Mouse (Mus musculus) MEL (cell line): ENCODE measurements around the gene E130114P18Rik. TPM values are rescaled to one million over a fixed set of nuclear protein-coding genes. Genes with fewer than 3 reads are reported as not detected.

Experiments
- DNase-seq: peaks from one replicate; pipeline ENCODE4 v3.0.0; 2011; ENCODE audit warnings: low read depth, low spot score
- H3K27ac ChIP-seq: 2 replicates; pipeline ENCODE4 v1.5.1; 2012; ENCODE audit warnings: low read depth, mild to moderate bottlenecking, control low read depth, low read length, moderate library complexity; ENCODE audit not compliant: control insufficient read depth
- H3K27me3 ChIP-seq, 2 experiments: fragments of 150-350 bp in 1 of 2; sonication (generic) in 1 of 2; 2 replicates each; pipeline ENCODE4 v1.6.1; 2012; ENCODE audit warnings: low read length in 2 of 2, mild to moderate bottlenecking in 2 of 2, improper control_type of control experiment in 1 of 2, moderate library complexity in 1 of 2; ENCODE audit not compliant: insufficient read depth in 2 of 2, control insufficient read depth in 1 of 2
- H3K36me3 ChIP-seq, 2 experiments: 2 replicates each; pipeline ENCODE4 v1.6.1; 2012 to 2014; ENCODE audit warnings: low read length in 2 of 2, improper control_type of control experiment in 1 of 2, inconsistent platforms in 1 of 2, mild to moderate bottlenecking in 1 of 2; ENCODE audit not compliant: insufficient read depth in 2 of 2, control insufficient read depth in 1 of 2
- H3K4me1 ChIP-seq, 2 experiments: fragments of 150-350 bp in 1 of 2; sonication (generic) in 1 of 2; 2 replicates each; pipeline ENCODE4 v1.6.1; 2012; ENCODE audit warnings: low read length in 2 of 2, improper control_type of control experiment in 1 of 2, mild to moderate bottlenecking in 1 of 2; ENCODE audit not compliant: insufficient read depth in 2 of 2, control insufficient read depth in 1 of 2
- H3K4me3 ChIP-seq, 2 experiments: fragments of 150-350 bp in 1 of 2; sonication (generic) in 1 of 2; 2 replicates each; pipeline ENCODE4 v1.5.1; 2012; ENCODE audit warnings: low read depth in 2 of 2, low read length in 2 of 2, mild to moderate bottlenecking in 2 of 2, moderate library complexity in 2 of 2, control low read depth in 1 of 2, improper control_type of control experiment in 1 of 2; ENCODE audit not compliant: control insufficient read depth in 1 of 2, insufficient read depth in 1 of 2
- H3K79me2 ChIP-seq: 2 replicates; pipeline ENCODE4 v1.6.1; 2012; ENCODE audit warnings: mild to moderate bottlenecking, low read length, moderate library complexity; ENCODE audit not compliant: control insufficient read depth, poor library complexity, insufficient read depth
- H3K9ac ChIP-seq: 2 replicates; pipeline ENCODE4 v1.6.1; 2012; ENCODE audit warnings: low read depth, mild to moderate bottlenecking, control low read depth, low read length, moderate library complexity; ENCODE audit not compliant: control insufficient read depth, poor library complexity, severe bottlenecking
- H3K9me3 ChIP-seq: fragments of 150-350 bp; sonication (generic); replicated peaks from 2 replicates; pipeline ENCODE4 v1.6.1; 2012; ENCODE audit warnings: mild to moderate bottlenecking, low read length, improper control_type of control experiment, moderate library complexity; ENCODE audit not compliant: insufficient read depth
- BHLHE40 ChIP-seq: IDR thresholded peaks from 2 replicates; pipeline ENCODE4 v1.6.1; 2012; ENCODE audit warnings: low read depth, mild to moderate bottlenecking, inconsistent platforms, low read length, improper control_type of control experiment, borderline replicate concordance
- E2F4 ChIP-seq: IDR thresholded peaks from 2 replicates; pipeline ENCODE4 v1.6.1; 2011; ENCODE audit warnings: low read depth, low read length, improper control_type of control experiment, borderline replicate concordance
- EP300 ChIP-seq, 2 experiments: IDR thresholded peaks; 2 replicates each; pipeline ENCODE4 v1.6.1; 2011; ENCODE audit warnings: improper control_type of control experiment in 2 of 2, low read length in 2 of 2, low read depth in 1 of 2, mild to moderate bottlenecking in 1 of 2
- GATA1 ChIP-seq: IDR thresholded peaks from 2 replicates; pipeline ENCODE4 v1.6.1; 2011; ENCODE audit warnings: low read depth, low read length, improper control_type of control experiment
- HCFC1 ChIP-seq: IDR thresholded peaks from 2 replicates; pipeline ENCODE4 v1.6.1; 2012; ENCODE audit warnings: low read depth, mild to moderate bottlenecking, inconsistent platforms, low read length, improper control_type of control experiment, moderate library complexity
- KAT2A ChIP-seq: conservative IDR thresholded peaks from 2 replicates; pipeline ENCODE4 v1.6.1; 2012; ENCODE audit warnings: low read depth, low read length, improper control_type of control experiment, inconsistent platforms
- MAFK ChIP-seq: IDR thresholded peaks from 2 replicates; pipeline ENCODE4 v1.6.1; 2011; ENCODE audit warnings: low read depth, mild to moderate bottlenecking, low read length, improper control_type of control experiment, borderline replicate concordance
- MAX ChIP-seq: IDR thresholded peaks from 2 replicates; pipeline ENCODE4 v1.6.1; 2011; ENCODE audit warnings: low read length, improper control_type of control experiment
- MAZ ChIP-seq: IDR thresholded peaks from 2 replicates; pipeline ENCODE4 v1.6.1; 2012; ENCODE audit warnings: low read depth, mild to moderate bottlenecking, inconsistent platforms, low read length, improper control_type of control experiment
- MEF2A ChIP-seq: IDR thresholded peaks from 2 replicates; pipeline ENCODE4 v1.6.1; 2014; ENCODE audit warnings: low read depth, mild to moderate bottlenecking, inconsistent platforms, low read length, improper control_type of control experiment; ENCODE audit not compliant: poor library complexity, insufficient replicate concordance, severe bottlenecking; ENCODE audit errors: extremely low read depth
- MXI1 ChIP-seq: IDR thresholded peaks from 2 replicates; pipeline ENCODE4 v1.6.1; 2011; ENCODE audit warnings: mild to moderate bottlenecking, low read depth, low read length, improper control_type of control experiment
- MYB ChIP-seq: IDR thresholded peaks from 2 replicates; pipeline ENCODE4 v1.6.1; 2011; ENCODE audit warnings: mild to moderate bottlenecking, low read depth, low read length, improper control_type of control experiment
- MYC ChIP-seq: IDR thresholded peaks from 2 replicates; pipeline ENCODE4 v1.6.1; 2011; ENCODE audit warnings: low read depth, mild to moderate bottlenecking, low read length, improper control_type of control experiment, moderate library complexity
- POLR2AphosphoS5 ChIP-seq: IDR thresholded peaks from 2 replicates; pipeline ENCODE4 v1.6.1; 2012; ENCODE audit warnings: low read depth, borderline replicate concordance, mild to moderate bottlenecking, inconsistent platforms, low read length, moderate library complexity, mixed read lengths
- RAD21 ChIP-seq: IDR thresholded peaks from 2 replicates; pipeline ENCODE4 v1.6.1; 2011; ENCODE audit warnings: mild to moderate bottlenecking, low read depth, low read length, improper control_type of control experiment
- SIN3A ChIP-seq: IDR thresholded peaks from 2 replicates; pipeline ENCODE4 v1.6.1; 2012; ENCODE audit warnings: low read length, improper control_type of control experiment, inconsistent platforms
- SMC3 ChIP-seq: IDR thresholded peaks from 2 replicates; pipeline ENCODE4 v1.6.1; 2011; ENCODE audit warnings: low read depth, low read length, improper control_type of control experiment
- TAL1 ChIP-seq: IDR thresholded peaks from 2 replicates; pipeline ENCODE4 v1.6.1; 2012; ENCODE audit warnings: mild to moderate bottlenecking, inconsistent platforms, low read length, moderate library complexity, mixed read lengths
- USF1 ChIP-seq: IDR thresholded peaks from 2 replicates; pipeline ENCODE4 v1.6.1; 2014; ENCODE audit warnings: low read depth, mild to moderate bottlenecking, inconsistent platforms, low read length, improper control_type of control experiment, moderate library complexity
- USF2 ChIP-seq, 2 experiments: IDR thresholded peaks; 2 replicates each; pipeline ENCODE4 v1.6.1; 2011 to 2012; ENCODE audit warnings: improper control_type of control experiment in 2 of 2, low read length in 2 of 2, borderline replicate concordance in 1 of 2, inconsistent platforms in 1 of 2, low read depth in 1 of 2, mild to moderate bottlenecking in 1 of 2; ENCODE audit not compliant: insufficient read depth in 1 of 2
- ZKSCAN1 ChIP-seq: IDR thresholded peaks from 2 replicates; pipeline ENCODE4 v1.6.1; 2012; ENCODE audit warnings: low read depth, mild to moderate bottlenecking, inconsistent platforms, low read length, improper control_type of control experiment, moderate library complexity
- ZNF384 ChIP-seq: IDR thresholded peaks from 2 replicates; pipeline ENCODE4 v1.6.1; 2012; ENCODE audit warnings: low read depth, mild to moderate bottlenecking, inconsistent platforms, low read length, improper control_type of control experiment
- polyA plus RNA-seq, 2 experiments: library from polyadenylated mRNA; stranded (reverse) in 1 of 2; unstranded in 1 of 2; fragments of >175 nt in 1 of 2; fragments of >200 nt in 1 of 2; gene quantifications; 2 replicates each; pipeline versions ENCODE4 v1.2.1 to v1.2.4; 2012; ENCODE audit warnings: low replicate concordance in 2 of 2, low read depth in 1 of 2; ENCODE audit not compliant: insufficient read length in 2 of 2, insufficient read depth in 1 of 2, missing spikeins in 1 of 2
- total RNA-seq: library from RNA; depleted of rRNA; stranded (reverse); fragments of 300-350 nt; gene quantifications from 2 replicates; pipeline ENCODE4 v1.2.3, GENCODE M21; 2012

The E130114P18Rik gene
- total and polyA plus RNA-seq, 3 experiments: not detected

- peaks cover 49% of the 10 kb centered on the region for H3K79me2 ChIP-seq
- H3K27ac ChIP-seq: peak overlapping the region; percentile 91
- DNase-seq: peak; percentile 71
- H3K27me3 ChIP-seq: no peaks in the 10 kb centered on the region
- H3K4me3 ChIP-seq: peak overlapping the region; percentile 74 to 94
- H3K4me1 ChIP-seq: peaks cover 0 to 10% of the 10 kb centered on the region in 2 experiments; a peak in 3 of 4 replicates
- H3K9me3 ChIP-seq: no peaks in the 10 kb centered on the region
- peak overlapping the region; percentile 92 for H3K9ac ChIP-seq
- peaks cover 1 to 9% of the 10 kb centered on the region in 2 experiments; a peak in 3 of 4 replicates for H3K36me3 ChIP-seq
- TF ChIP-seq MYB: no peak
- TF ChIP-seq EP300 (IDR thresholded peaks at IDR 0.05; ENCODE audit: low read depth in 1 of 2, low read length in 2 of 2): 0 out of 4 replicates have a peak, but pooled peaks of 1 of the 2 experiments have one; percentile 1
These were observed 685 bp downstream of the E130114P18Rik start for GRCm38 (mm10) chr4:97777081-97777705.

DNA sequence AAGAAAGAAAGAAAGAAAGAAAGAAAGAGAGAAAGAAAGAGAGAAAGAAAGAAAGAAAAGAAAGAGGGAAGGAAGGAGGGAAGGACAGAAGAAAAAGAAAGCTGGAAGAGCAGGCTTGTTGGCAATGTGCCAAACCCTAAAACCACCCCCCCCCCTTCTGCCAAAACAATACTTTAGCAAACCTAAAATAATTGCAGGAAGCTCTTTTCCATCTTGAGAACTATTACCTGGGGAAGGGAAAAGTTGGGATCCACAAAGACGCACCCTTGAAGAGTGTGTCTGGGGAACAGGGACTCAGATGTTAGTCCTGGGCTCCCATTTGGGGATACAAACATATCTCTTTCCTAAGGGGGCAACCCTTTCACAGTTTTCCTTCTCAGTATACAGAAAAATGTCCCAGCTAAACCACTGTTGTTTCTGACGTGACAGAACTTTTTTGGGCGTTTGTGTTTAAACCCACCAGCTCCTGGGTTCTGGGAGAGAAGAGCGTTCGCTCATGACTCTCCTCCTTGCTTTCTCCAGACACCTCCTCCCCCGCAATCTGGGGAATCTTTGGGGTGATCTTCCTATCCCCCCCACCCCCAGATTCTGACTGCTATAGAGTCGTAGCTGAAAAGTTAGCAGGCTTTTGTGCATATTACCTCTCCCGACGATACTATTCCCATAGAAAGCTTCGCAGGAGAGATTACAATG is 1.3 kb downstream of the E130114P18Rik start:
- Histone ChIP-seq H3K4me1 (peaks cover 0 to 5% of the 10 kb centered on the region in 2 experiments; a peak in 3 of 4 replicates), H3K9me3 (no peaks in the 10 kb centered on the region), H3K27ac (peak overlapping the region; percentile 83), H3K36me3 (peaks cover 1 to 4% of the 10 kb centered on the region in 2 experiments; a peak in 2 of 4 replicates), H3K27me3 (no peaks in the 10 kb centered on the region), H3K9ac (peak overlapping the region; percentile 83), H3K4me3 (peak overlapping the region; percentile 67 to 73), H3K79me2 (peaks cover 45% of the 10 kb centered on the region)
- no peak for TF ChIP-seq USF2 (IDR thresholded peaks at IDR 0.05; ENCODE audit: borderline replicate concordance in 1 of 2, insufficient read depth in 1 of 2, low read depth in 1 of 2, low read length in 2 of 2)
- TF ChIP-seq HCFC1: no peak
- TF ChIP-seq MAZ: no peak
- TF ChIP-seq ZNF384: no peak
- no peak for TF ChIP-seq KAT2A
- TF ChIP-seq SMC3: no peak
- TF ChIP-seq MYC: 0 out of 2 replicates have a peak, but pooled peaks have one; percentile 14
- no peak for TF ChIP-seq GATA1
- no peak for TF ChIP-seq MAFK
- TF ChIP-seq RAD21: no peak
- TF ChIP-seq MXI1: no peak
- TF ChIP-seq SIN3A: peak; percentile 61; the same call in 1 of the 2 replicates
- no peak for TF ChIP-seq POLR2AphosphoS5
- no peak for TF ChIP-seq TAL1
- TF ChIP-seq EP300 (IDR thresholded peaks at IDR 0.05; ENCODE audit: low read depth in 1 of 2, low read length in 2 of 2): peak in 1 of 2 experiments; percentile 19; a peak in 1 of 4 replicates
- TF ChIP-seq USF1: no peak
- TF ChIP-seq E2F4: 0 out of 2 replicates have a peak, but pooled peaks have one; percentile 22
- no peak for TF ChIP-seq ZKSCAN1
- no peak for TF ChIP-seq MEF2A
- no peak for TF ChIP-seq BHLHE40
- TF ChIP-seq MAX: no peak
- peak; percentile 72 for DNase-seq
